Mouse (Mus musculus) G1E (cell line): ENCODE data around the gene Prickle1. TPM values are rescaled to one million over a fixed set of nuclear protein-coding genes. Genes with fewer than 3 reads are reported as not detected.

ENCODE experiments used
- ATAC-seq: 2 replicates; pipeline ENCODE4 v1.8.0; 2016; ENCODE audit warnings: mild to moderate bottlenecking; ENCODE audit not compliant: insufficient number of reproducible peaks, poor library complexity, low FRiP score, severe bottlenecking; ENCODE audit errors: extremely low read depth
- DNase-seq: peaks from one replicate; pipeline ENCODE4 v3.0.0; 2012; ENCODE audit warnings: low spot score
- H3K27me3 ChIP-seq: 2 replicates; pipeline ENCODE4 v1.6.1; 2012; ENCODE audit warnings: mild to moderate bottlenecking, low read length, inconsistent platforms; ENCODE audit not compliant: insufficient read depth
- H3K36me3 ChIP-seq: replicated peaks from 2 replicates; pipeline ENCODE3; 2012; ENCODE audit warnings: mild to moderate bottlenecking, inconsistent platforms
- H3K4me1 ChIP-seq: 2 replicates; pipeline ENCODE4 v1.6.1; 2012; ENCODE audit warnings: low read depth, low read length, inconsistent platforms, mixed read lengths; ENCODE audit not compliant: insufficient read depth
- H3K4me3 ChIP-seq: 2 replicates; pipeline ENCODE4 v1.5.1; 2012; ENCODE audit warnings: low read depth, mild to moderate bottlenecking, inconsistent platforms, low read length, moderate library complexity, mixed read lengths
- H3K9me3 ChIP-seq: replicated peaks from 2 replicates; pipeline ENCODE4 v1.6.1; 2012; ENCODE audit warnings: inconsistent platforms
- CTCF ChIP-seq: IDR thresholded peaks from 2 replicates; pipeline ENCODE4 v1.5.1; 2012; ENCODE audit warnings: low read depth, low read length, inconsistent platforms, mixed read lengths
- GATA1 ChIP-seq: IDR thresholded peaks from 2 replicates; pipeline ENCODE4 v1.6.1; 2012; ENCODE audit warnings: borderline replicate concordance, low read length, inconsistent platforms, mixed read lengths
- GATA2 ChIP-seq: IDR thresholded peaks from 2 replicates; pipeline ENCODE4 v1.6.1; 2012; ENCODE audit warnings: low read depth, low read length, inconsistent platforms, borderline replicate concordance
- POLR2AphosphoS5 ChIP-seq: IDR thresholded peaks from 2 replicates; pipeline ENCODE4 v1.6.1; 2012; ENCODE audit warnings: low read depth, low read length, inconsistent platforms; ENCODE audit not compliant: insufficient replicate concordance
- TAL1 ChIP-seq: conservative IDR thresholded peaks from 2 replicates; pipeline ENCODE4 v1.6.1; 2012; ENCODE audit warnings: low read depth, low read length, inconsistent platforms, mixed read lengths
- polyA plus RNA-seq: library from polyadenylated mRNA; stranded (reverse); fragments of >175 nt; gene quantifications from 2 replicates; pipeline ENCODE4 v1.2.3, GENCODE M21; 2012
- total RNA-seq, 2 experiments: library from RNA; stranded (forward) in 1 of 2; stranded (reverse) in 1 of 2; fragments of 200-1000 nt in 1 of 2; fragments of >200 nt in 1 of 2; fragmentation: Nextera tagmentation in 1 of 2; gene quantifications; 2 replicates each; pipeline ENCODE4 v1.2.3; 2014 to 2017

Prickle1 gene
- total and polyA plus RNA-seq, 3 experiments: under 0.01 TPM; not detected in 2

DNA sequence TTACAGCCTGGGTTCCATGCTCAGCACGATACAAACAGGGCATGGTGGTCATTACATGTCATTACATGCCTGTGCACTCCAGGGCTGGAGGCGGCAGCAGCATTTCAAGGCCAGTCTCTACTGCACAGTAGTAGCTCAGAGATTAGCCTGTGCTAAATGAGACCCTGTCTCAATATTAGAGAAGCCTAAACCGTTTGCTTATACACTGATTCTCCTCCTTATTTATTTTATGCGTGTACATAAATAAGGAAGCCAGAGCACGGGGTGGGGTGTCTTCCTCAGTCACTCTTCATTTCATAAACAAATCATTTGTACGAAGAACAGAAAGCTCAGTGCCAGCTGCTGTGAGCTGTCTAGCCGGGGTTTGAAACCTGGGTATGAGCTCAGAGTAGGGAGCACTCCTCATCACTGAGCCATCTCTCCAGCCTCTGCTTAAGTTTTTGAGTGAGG lies 111.4 kb downstream of the Prickle1 start:
- 0 out of 2 replicates have a peak, but pooled peaks cover 2% of the 10 kb centered on the region for H3K4me1 ChIP-seq
- TF ChIP-seq GATA1 (no peak), POLR2AphosphoS5 (no peak), GATA2 (no peak), CTCF (no peak), TAL1 (no peak)
- H3K27me3 ChIP-seq: no peaks in the 10 kb centered on the region
- no peak for DNase-seq
- no peak for ATAC-seq
- no peaks in the 10 kb centered on the region for H3K9me3 ChIP-seq
- H3K36me3 ChIP-seq: peaks cover 67% of the 10 kb centered on the region
- H3K4me3 ChIP-seq: no peak overlapping the region

DNA sequence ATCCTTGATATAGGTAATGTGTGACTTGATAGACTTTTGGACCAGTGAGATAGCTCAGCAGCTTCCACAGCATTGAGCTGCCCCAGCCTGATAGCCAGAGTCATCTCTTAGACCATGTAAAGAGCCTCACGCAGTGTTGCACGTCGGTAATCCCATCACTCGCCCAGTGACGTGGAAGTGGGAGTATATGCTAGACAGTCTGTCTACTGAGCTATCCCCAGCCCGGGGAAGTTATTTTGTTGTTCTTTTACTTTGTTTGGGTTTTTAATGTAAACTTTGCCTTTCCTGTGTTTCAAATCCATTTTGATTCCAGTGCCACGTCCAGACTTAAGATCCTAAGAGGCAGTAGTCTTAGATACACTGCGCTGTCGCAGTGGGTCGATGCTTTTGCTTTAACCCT lies 114.6 kb downstream of the Prickle1 start:
- Histone ChIP-seq H3K36me3 (peaks cover 65% of the 10 kb centered on the region), H3K9me3 (no peaks in the 10 kb centered on the region), H3K4me1 (0 out of 2 replicates have a peak, but pooled peaks cover 2% of the 10 kb centered on the region), H3K27me3 (no peaks in the 10 kb centered on the region), H3K4me3 (no peak overlapping the region)
- TF ChIP-seq CTCF (no peak), GATA2 (no peak), TAL1 (no peak), GATA1 (no peak), POLR2AphosphoS5 (no peak)
- ATAC-seq (no peak), DNase-seq (no peak)

DNA sequence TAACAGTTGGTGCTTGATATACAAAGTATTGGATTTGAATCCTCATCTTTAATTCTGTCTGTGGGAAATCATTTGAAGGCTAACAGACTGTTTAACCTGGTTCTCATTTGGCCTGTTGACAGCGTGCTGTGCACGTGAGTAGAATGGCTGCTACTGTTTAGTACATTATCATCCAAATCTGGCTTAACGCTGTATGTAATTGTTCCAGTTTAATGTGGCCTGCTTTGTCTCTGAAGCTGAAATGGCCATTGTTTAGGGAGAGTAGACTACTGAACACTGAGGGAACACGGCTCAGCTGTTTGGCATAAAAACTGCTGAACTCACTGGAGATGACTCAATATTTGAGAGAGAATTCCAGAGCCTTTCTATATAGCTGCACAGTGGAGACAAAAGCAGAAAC lies 116.2 kb downstream of the Prickle1 start:
- TF ChIP-seq GATA2 (no peak), CTCF (no peak), POLR2AphosphoS5 (no peak), GATA1 (no peak), TAL1 (no peak)
- Histone ChIP-seq H3K4me1 (no peaks in the 10 kb centered on the region), H3K9me3 (no peaks in the 10 kb centered on the region), H3K27me3 (no peaks in the 10 kb centered on the region), H3K36me3 (peaks cover 67% of the 10 kb centered on the region), H3K4me3 (no peak overlapping the region)
- DNase-seq (no peak), ATAC-seq (no peak)

DNA sequence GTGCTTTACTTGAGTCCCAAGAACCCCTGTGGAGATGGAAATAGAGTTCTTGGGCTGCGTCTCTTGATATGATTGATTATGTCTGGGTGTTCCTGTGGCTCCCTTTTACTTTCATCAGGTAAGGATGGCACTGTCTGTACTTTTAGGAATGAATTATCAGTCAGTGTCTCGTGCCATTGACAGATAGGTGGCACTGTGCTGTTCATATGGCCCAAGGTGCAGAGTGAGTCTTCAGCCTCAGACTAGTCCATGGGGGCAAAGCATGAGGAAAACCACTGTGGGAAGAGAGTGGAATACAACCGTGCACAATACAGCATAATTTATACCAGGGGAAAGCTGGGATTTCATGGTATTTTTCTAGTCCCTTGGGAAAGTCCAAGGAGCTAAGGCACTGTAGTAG lies 117.0 kb downstream of the Prickle1 start:
- DNase-seq (no peak), ATAC-seq (no peak)
- no peak overlapping the region for H3K4me3 ChIP-seq
- peaks cover 2% of the 10 kb centered on the region; the same call in 1 of the 2 replicates for H3K4me1 ChIP-seq
- peaks cover 66% of the 10 kb centered on the region for H3K36me3 ChIP-seq
- H3K9me3 ChIP-seq: no peaks in the 10 kb centered on the region
- H3K27me3 ChIP-seq: no peaks in the 10 kb centered on the region
- TF ChIP-seq CTCF: no peak
- TF ChIP-seq POLR2AphosphoS5: no peak
- no peak for TF ChIP-seq GATA2
- TF ChIP-seq TAL1: no peak
- no peak for TF ChIP-seq GATA1

DNA sequence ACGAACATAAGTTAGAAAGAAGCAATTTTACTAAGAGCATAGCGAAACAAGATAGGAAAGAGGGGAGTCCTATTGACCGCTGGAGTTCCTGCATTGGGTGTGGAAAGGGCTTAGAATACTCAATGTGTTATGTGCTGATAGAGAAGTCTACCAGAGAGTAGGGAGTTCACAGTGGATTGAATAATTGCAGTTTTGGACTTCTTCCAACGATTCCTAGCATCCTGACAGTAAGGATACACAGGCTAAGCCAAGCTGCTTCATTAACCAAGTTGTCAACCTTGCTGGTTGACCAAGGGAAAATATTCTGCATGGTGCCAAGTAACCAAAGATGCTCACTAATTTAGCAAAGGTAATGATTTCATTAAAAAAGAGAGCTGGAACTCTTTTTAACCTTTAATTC lies 118.0 kb downstream of the Prickle1 start:
- ATAC-seq (no peak), DNase-seq (no peak)
- Histone ChIP-seq H3K4me3 (no peak overlapping the region), H3K9me3 (no peaks in the 10 kb centered on the region), H3K27me3 (no peaks in the 10 kb centered on the region), H3K36me3 (peaks cover 65% of the 10 kb centered on the region), H3K4me1 (peaks cover 2% of the 10 kb centered on the region; the same call in 1 of the 2 replicates)
- no peak for TF ChIP-seq TAL1
- no peak for TF ChIP-seq GATA1
- TF ChIP-seq POLR2AphosphoS5: no peak

DNA sequence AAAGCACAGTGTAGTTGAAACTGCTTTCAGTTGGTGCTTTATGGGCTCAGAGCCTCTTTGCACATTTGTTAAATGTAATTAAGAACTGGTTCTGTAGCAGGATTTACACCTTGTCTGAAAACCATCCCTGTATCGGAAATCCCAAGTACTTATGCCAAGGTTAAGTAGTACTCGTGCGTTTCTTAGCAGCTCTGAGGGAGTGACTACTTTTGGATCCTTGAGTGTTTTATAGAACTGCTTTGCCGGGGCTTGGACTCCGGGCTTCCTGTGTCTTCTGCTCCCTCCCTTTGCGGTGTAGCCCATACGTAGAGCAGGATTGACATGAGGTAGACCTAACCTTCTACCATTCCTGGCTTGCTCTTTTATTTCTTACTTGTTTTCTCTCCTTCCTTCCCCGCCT lies 120.0 kb downstream of the Prickle1 start:
- Histone ChIP-seq H3K4me1 (peaks cover 2% of the 10 kb centered on the region; the same call in 1 of the 2 replicates), H3K4me3 (no peak overlapping the region), H3K36me3 (peaks cover 68% of the 10 kb centered on the region), H3K9me3 (no peaks in the 10 kb centered on the region), H3K27me3 (no peaks in the 10 kb centered on the region)
- ATAC-seq: no peak
- TF ChIP-seq GATA2: no peak
- no peak for TF ChIP-seq GATA1
- no peak for TF ChIP-seq TAL1
- no peak for TF ChIP-seq POLR2AphosphoS5
- TF ChIP-seq CTCF: no peak
- no peak for DNase-seq

DNA sequence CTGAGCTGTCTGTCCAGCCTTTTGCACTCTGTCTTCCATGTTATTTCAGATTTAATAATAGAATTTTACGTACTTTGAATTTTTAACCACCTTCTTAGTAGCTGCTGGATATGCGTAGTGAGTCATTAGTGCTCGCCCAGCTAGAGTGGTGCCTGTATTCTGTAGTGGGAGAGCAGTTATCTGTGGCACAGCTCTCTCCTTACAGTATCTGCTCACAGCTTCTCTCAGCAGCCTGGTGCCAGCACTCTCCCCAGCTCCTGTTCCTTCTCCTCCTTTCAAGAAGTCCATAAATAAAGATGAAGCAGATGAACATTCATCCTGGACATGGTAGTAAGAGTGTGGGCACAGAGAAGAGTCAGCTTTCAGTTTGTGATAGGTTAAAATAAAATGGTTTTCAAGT lies 121.4 kb downstream of the Prickle1 start:
- TF ChIP-seq TAL1 (no peak), CTCF (no peak), GATA2 (no peak), POLR2AphosphoS5 (no peak), GATA1 (no peak)
- peaks cover 2% of the 10 kb centered on the region; the same call in 1 of the 2 replicates for H3K4me1 ChIP-seq
- no peaks in the 10 kb centered on the region for H3K27me3 ChIP-seq
- peaks cover 63% of the 10 kb centered on the region for H3K36me3 ChIP-seq
- DNase-seq: no peak
- H3K9me3 ChIP-seq: no peaks in the 10 kb centered on the region
- ATAC-seq: no peak
- H3K4me3 ChIP-seq: no peak overlapping the region
